Mouse (Mus musculus) myocyte (in vitro differentiated cells): ENCODE results near the gene Lrrc8c.

ENCODE experiments used
- MAX ChIP-seq: IDR thresholded peaks from one replicate; pipeline ENCODE4 v1.6.1; 2011; ENCODE audit warnings: low read depth, mild to moderate bottlenecking, control low read depth
- MYOD1 ChIP-seq, 3 experiments: IDR thresholded peaks; one replicate each; pipeline ENCODE4 v1.6.1; 2011; ENCODE audit warnings: control low read depth in 2 of 3, low read depth in 2 of 3, mild to moderate bottlenecking in 2 of 3, moderate library complexity in 1 of 3; ENCODE audit not compliant: insufficient read length in 2 of 3, control insufficient read depth in 1 of 3
- MYOG ChIP-seq, 3 experiments: IDR thresholded peaks; one replicate each; pipeline ENCODE4 v1.6.1; 2011; ENCODE audit warnings: control low read depth in 2 of 3, low read depth in 2 of 3, mild to moderate bottlenecking in 2 of 3; ENCODE audit not compliant: insufficient read length in 2 of 3, control insufficient read depth in 1 of 3, insufficient read depth in 1 of 3
- POLR2A ChIP-seq: IDR thresholded peaks from one replicate; pipeline ENCODE4 v1.6.1; 2011; ENCODE audit warnings: low read depth, mild to moderate bottlenecking, control low read depth, moderate library complexity; ENCODE audit not compliant: insufficient read length
- TCF3 ChIP-seq: IDR thresholded peaks from one replicate; pipeline ENCODE4 v1.6.1; 2011; ENCODE audit warnings: low read depth, control low read depth; ENCODE audit not compliant: insufficient read length
- USF1 ChIP-seq: IDR thresholded peaks from one replicate; pipeline ENCODE4 v1.6.1; 2011; ENCODE audit warnings: low read depth, mild to moderate bottlenecking, control low read depth, moderate library complexity

DNA sequence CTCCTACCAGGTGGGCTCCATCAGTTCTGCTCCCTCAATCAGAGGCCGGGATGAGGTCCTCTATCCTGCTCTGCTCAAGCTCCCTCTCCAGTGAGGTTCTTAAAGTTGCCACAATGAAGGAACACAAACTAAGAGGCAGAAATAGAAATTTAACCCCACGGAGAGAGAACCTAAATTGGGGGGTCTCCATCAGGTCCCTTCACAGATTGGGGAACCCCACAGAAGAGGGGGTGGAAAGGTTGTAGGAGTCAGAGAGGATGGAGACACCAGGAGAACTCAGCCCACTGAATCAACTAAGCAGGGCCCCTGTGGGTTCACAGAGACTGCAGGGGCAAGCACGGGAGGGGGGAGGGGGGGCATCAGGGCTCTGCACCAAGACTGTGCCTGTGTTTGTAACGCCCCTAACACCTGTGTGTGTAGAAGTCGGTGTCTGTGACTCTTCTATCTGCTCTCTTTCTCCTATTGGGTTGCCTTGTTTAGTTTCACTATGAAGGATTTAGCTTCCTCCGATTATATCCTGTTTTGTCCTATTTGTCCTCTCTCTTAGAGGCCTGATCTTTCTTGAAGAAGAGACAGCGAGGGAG is 96.8 kb downstream of the Lrrc8c start:
- TF ChIP-seq USF1 (no peak), MAX (no peak), MYOD1 (IDR thresholded peaks at IDR 0.05; ENCODE audit: control insufficient read depth in 1 of 3, insufficient read length in 2 of 3, low read depth in 2 of 3) (no peak), MYOG (IDR thresholded peaks at IDR 0.05; ENCODE audit: control insufficient read depth in 1 of 3, insufficient read depth in 1 of 3, insufficient read length in 2 of 3, low read depth in 2 of 3) (no peak), POLR2A (no peak), TCF3 (no peak)
